Mouse (Mus musculus): Measurements from ENCODE around the gene Abca7.
A peak's percentile ranks its signal among the peaks of the same experiment; 100 is the strongest.
"Not testable (repeated sequence)": the region's sequence is repeated elsewhere in the genome, so short reads cannot be mapped to it uniquely, and the experiment has no call there.

Gene Abca7

GRCm38 (mm10) chr10:79996272-79997033 lies at the start of gene Abca7:
Gene Abca7, plus strand, starts transcription at chr10:79996494.
- peak; percentile 98 for DNase-seq (ENCODE audit: low read depth, low spot score)

GRCm38 (mm10) chr10:79946752-79947322 lies 49.5 kb upstream of the Abca7 start:
- no peak for DNase-seq (ENCODE audit: low read depth, low spot score)

GRCm38 (mm10) chr10:79947502-79947901 lies 48.8 kb upstream of the Abca7 start:
- DNase-seq (ENCODE audit: low read depth, low spot score), result no peak

GRCm38 (mm10) chr10:79949873-79950272 lies 46.4 kb upstream of the Abca7 start:
- no peak for DNase-seq (ENCODE audit: low read depth, low spot score)

- no peak for DNase-seq (ENCODE audit: low read depth, low spot score)
Observed at GRCm38 (mm10) chr10:79950661-79951060, 45.6 kb upstream of the Abca7 start.

- DNase-seq (ENCODE audit: low read depth, low spot score), result peak; percentile 34
Observed at GRCm38 (mm10) chr10:79953946-79954345, 42.3 kb upstream of the Abca7 start.

GRCm38 (mm10) chr10:79955691-79956090 lies 40.6 kb upstream of the Abca7 start:
- DNase-seq (ENCODE audit: low read depth, low spot score), result no peak

- no peak for DNase-seq (ENCODE audit: low read depth, low spot score)
Observed at GRCm38 (mm10) chr10:79956643-79957154, 39.6 kb upstream of the Abca7 start.

GRCm38 (mm10) chr10:79958140-79958816 lies 38.0 kb upstream of the Abca7 start:
- peak; percentile 77 for DNase-seq (ENCODE audit: low read depth, low spot score)

GRCm38 (mm10) chr10:79959412-79959811 lies 36.9 kb upstream of the Abca7 start:
- not testable (repeated sequence) for DNase-seq (ENCODE audit: low read depth, low spot score)

- peak; percentile 100 for DNase-seq (ENCODE audit: low read depth, low spot score)
Observed at GRCm38 (mm10) chr10:79959847-79960601, 36.3 kb upstream of the Abca7 start, which contains the start of gene Wdr18. Gene Wdr18, plus strand, starts transcription at chr10:79960152.

GRCm38 (mm10) chr10:79960671-79961294 lies 35.5 kb upstream of the Abca7 start:
- DNase-seq (ENCODE audit: low read depth, low spot score), result no peak

GRCm38 (mm10) chr10:79964727-79965126 lies 31.6 kb upstream of the Abca7 start:
- DNase-seq (ENCODE audit: low read depth, low spot score), result no peak

- DNase-seq (ENCODE audit: low read depth, low spot score), result no peak
Observed at GRCm38 (mm10) chr10:79965325-79965724, 31.0 kb upstream of the Abca7 start.

- peak; percentile 72 for DNase-seq (ENCODE audit: low read depth, low spot score)
Observed at GRCm38 (mm10) chr10:79966886-79967400, 29.4 kb upstream of the Abca7 start.

GRCm38 (mm10) chr10:79968181-79968580 lies 28.1 kb upstream of the Abca7 start:
- DNase-seq (ENCODE audit: low read depth, low spot score), result no peak

GRCm38 (mm10) chr10:79969124-79969568 lies 27.1 kb upstream of the Abca7 start:
- peak; percentile 58 for DNase-seq (ENCODE audit: low read depth, low spot score)

- no peak for DNase-seq (ENCODE audit: low read depth, low spot score)
Observed at GRCm38 (mm10) chr10:79970415-79971182, 25.7 kb upstream of the Abca7 start, which contains the start of gene Grin3b. Gene Grin3b, plus strand, starts transcription at chr10:79970715.

- DNase-seq (ENCODE audit: low read depth, low spot score), result no peak
Observed at GRCm38 (mm10) chr10:79971183-79971497, 25.2 kb upstream of the Abca7 start.

- DNase-seq (ENCODE audit: low read depth, low spot score), result no peak
Observed at GRCm38 (mm10) chr10:79972831-79973230, 23.5 kb upstream of the Abca7 start.
